In genomic region chr10:116828099-116828498, GRCm38 (mm10) we compare ENCODE assay signal across 8 mouse cellular contexts.
A peak's percentile ranks its signal among the peaks of the same experiment; 100 is the strongest.
DNase-seq lines count a peak whose midpoint lies in the region; ATAC-seq and TF ChIP-seq lines count a peak whose summit lies in the region.
"Had no signal": no experiment of that assay in that cellular context is flagged by ENCODE, and none has a peak within 500 bp of the region (broad histone marks: within the 10 kb centered on the region; RNA-seq: fewer than 3 reads in every experiment).

No protein-coding gene starts in this region.

- no peaks in the 10 kb centered on the region for H3K4me1 ChIP-seq in bone marrow, adult 2 months (ENCODE audit: control insufficient read depth, insufficient read depth, low read length)
- no peaks in the 10 kb centered on the region for H3K4me1 ChIP-seq in embryonic facial prominence, embryonic 11.5 days (ENCODE audit: control insufficient read depth, insufficient read depth, low read length)
- H3K4me1 ChIP-seq: megakaryocyte, embryonic 14.5 days had no signal

- intact Hi-C loops in heart, postnatal 25 days (cut with DNase I) = no loop called here

- H3K4me3 ChIP-seq in bone marrow, adult 2 months (replicated peaks; ENCODE audit: control insufficient read depth, low read depth, low read length) = no peak overlapping the region
- no peak overlapping the region for H3K4me3 ChIP-seq in embryonic facial prominence, embryonic 11.5 days (ENCODE audit: low read depth, low read length)
- H3K4me3 ChIP-seq: megakaryocyte, embryonic 14.5 days had no signal

- H3K9me3 ChIP-seq in embryonic facial prominence, embryonic 11.5 days (replicated peaks; ENCODE audit: control insufficient read depth, low read length) = no peaks in the 10 kb centered on the region
- H3K9me3 ChIP-seq: megakaryocyte, embryonic 14.5 days had no signal

- H3K9ac ChIP-seq in embryonic facial prominence, embryonic 11.5 days (replicated peaks; ENCODE audit: low read length) = no peak overlapping the region

- peak; percentile 41 for DNase-seq in embryonic facial prominence, embryonic 11.5 days (ENCODE audit: low spot score)
- DNase-seq in heart, postnatal 25 days (ENCODE audit: low spot score) = peak; percentile 14
- DNase-seq in lung, postnatal 4 days = peak; percentile 12 to 65
- no peak for DNase-seq in cerebellum, adult 9-11 months
- no peak for DNase-seq in cerebellum, adult 11-12 months

- no peaks in the 10 kb centered on the region for H3K27me3 ChIP-seq in embryonic facial prominence, embryonic 11.5 days (ENCODE audit: control insufficient read depth, insufficient read depth, low read length)
- H3K27me3 ChIP-seq: megakaryocyte, embryonic 14.5 days had no signal

- 0 out of 2 replicates have a peak overlapping the region, but pooled peaks have one; percentile 40 for H3K27ac ChIP-seq in bone marrow, adult 2 months (ENCODE audit: control insufficient read depth, insufficient read depth, low read depth, low read length, poor library complexity)
- no peak overlapping the region for H3K27ac ChIP-seq in embryonic facial prominence, embryonic 11.5 days (replicated peaks; ENCODE audit: low read depth, low read length)

- TF ChIP-seq CTCF in bone marrow, adult 2 months (IDR thresholded peaks at IDR 0.05; ENCODE audit: control insufficient read depth, insufficient read depth, low read length) = no peak

- no peaks in the 10 kb centered on the region for H3K36me3 ChIP-seq in embryonic facial prominence, embryonic 11.5 days (replicated peaks; ENCODE audit: control insufficient read depth, insufficient read depth, low read depth, low read length)

- peak; percentile 34; the same call in 1 of the 2 replicates for ATAC-seq in embryonic facial prominence, embryonic 11.5 days (replicated peaks; ENCODE audit: insufficient number of reproducible peaks, low FRiP score, low TSS enrichment, low read depth)
- no peak for ATAC-seq in monocyte, adult 5-6 weeks (replicated peaks; ENCODE audit: insufficient number of reproducible peaks, low FRiP score, low TSS enrichment, poor library complexity, severe bottlenecking)

- WGBS in bone marrow, adult 2 months = 56% methylated on average over 4 of the region's 4 CpGs
- WGBS in embryonic facial prominence, embryonic 11.5 days = 26% methylated on average over 4 of the region's 4 CpGs

- no peak for TF ChIP-seq POLR2A in bone marrow, adult 2 months (IDR thresholded peaks at IDR 0.05; ENCODE audit: borderline replicate concordance, control insufficient read depth, low read depth, low read length)

- no peak overlapping the region for H3K4me2 ChIP-seq in embryonic facial prominence, embryonic 11.5 days (ENCODE audit: low read depth, low read length)

Comparison
In these comparisons a context has a peak if more than half of its experiments do, and no peak if none do; other contexts are left out.
1. DNase-seq: peak in embryonic facial prominence, embryonic 11.5 days (single experiment), heart, postnatal 25 days (single experiment) and lung, postnatal 4 days (2 of 2); none in cerebellum, adult 9-11 months (single experiment) and cerebellum, adult 11-12 months (single experiment).